Mouse (Mus musculus) E14TG2a.4 (cell line): Measurements from ENCODE around the gene Ap3d1.

ENCODE experiments used
- H3K27me3 ChIP-seq: 2 replicates; pipeline ENCODE4 v1.6.1; 2014; ENCODE audit warnings: low read length, control low read depth; ENCODE audit not compliant: insufficient read depth
- H3K36me3 ChIP-seq: 2 replicates; pipeline ENCODE4 v1.6.1; 2014; ENCODE audit warnings: low read length, control low read depth; ENCODE audit not compliant: insufficient read depth
- H3K4me1 ChIP-seq: replicated peaks from 2 replicates; pipeline ENCODE4 v1.6.1; 2014; ENCODE audit warnings: low read depth, low read length, control low read depth
- H3K4me3 ChIP-seq: replicated peaks from 2 replicates; pipeline ENCODE4 v1.5.1; 2014; ENCODE audit warnings: mild to moderate bottlenecking, low read length
- H3K9me3 ChIP-seq: 2 replicates; pipeline ENCODE4 v1.6.1; 2014; ENCODE audit warnings: low read length, control low read depth
- CTCF ChIP-seq: conservative IDR thresholded peaks from 2 replicates; pipeline ENCODE4 v1.5.1; 2014; ENCODE audit warnings: low read length
- NANOG ChIP-seq: IDR thresholded peaks from 2 replicates; pipeline ENCODE4 v1.6.1; 2014; ENCODE audit warnings: borderline replicate concordance, low read length, mixed read lengths
- POU5F1 ChIP-seq: IDR thresholded peaks from 2 replicates; pipeline ENCODE4 v1.6.1; 2014; ENCODE audit warnings: low read length, borderline replicate concordance

Gene Ap3d1

DNA sequence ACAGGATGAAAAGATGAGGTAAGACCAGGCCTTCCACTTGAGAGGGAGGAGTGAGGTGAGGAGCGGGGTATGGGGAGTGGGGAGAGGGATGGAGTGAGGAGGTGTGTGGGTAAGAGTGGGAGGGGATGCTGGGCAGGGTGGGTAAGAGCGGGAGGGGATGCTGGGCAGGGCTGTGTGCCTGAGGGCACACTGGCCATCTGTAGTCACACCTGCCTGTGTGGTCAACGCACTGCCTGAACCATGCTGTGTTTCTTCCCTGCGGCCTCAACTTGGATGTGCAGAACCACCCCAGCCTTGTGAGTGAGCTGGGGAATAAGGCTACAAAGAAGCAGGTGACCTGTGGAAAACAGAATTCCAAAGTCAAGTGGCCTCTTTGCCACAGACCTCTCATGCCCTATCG is 37.6 kb downstream of the Ap3d1 start:
- H3K36me3 ChIP-seq: peaks cover 57% of the 10 kb centered on the region
- H3K4me3 ChIP-seq: no peak overlapping the region
- TF ChIP-seq CTCF (no peak), NANOG (no peak), POU5F1 (no peak)
- peaks cover 52% of the 10 kb centered on the region for H3K4me1 ChIP-seq
- H3K27me3 ChIP-seq: no peaks in the 10 kb centered on the region
- no peaks in the 10 kb centered on the region for H3K9me3 ChIP-seq

- TF ChIP-seq POU5F1 (no peak), NANOG (no peak), CTCF (no peak)
- peak overlapping the region; percentile 89 for H3K4me3 ChIP-seq
- H3K27me3 ChIP-seq: no peaks in the 10 kb centered on the region
- H3K36me3 ChIP-seq: peaks cover 56% of the 10 kb centered on the region
- peaks cover 50% of the 10 kb centered on the region for H3K4me1 ChIP-seq
- H3K9me3 ChIP-seq: no peaks in the 10 kb centered on the region
Observed at GRCm38 (mm10) chr10:80703643-80704042, 38.4 kb downstream of the Ap3d1 start.

DNA sequence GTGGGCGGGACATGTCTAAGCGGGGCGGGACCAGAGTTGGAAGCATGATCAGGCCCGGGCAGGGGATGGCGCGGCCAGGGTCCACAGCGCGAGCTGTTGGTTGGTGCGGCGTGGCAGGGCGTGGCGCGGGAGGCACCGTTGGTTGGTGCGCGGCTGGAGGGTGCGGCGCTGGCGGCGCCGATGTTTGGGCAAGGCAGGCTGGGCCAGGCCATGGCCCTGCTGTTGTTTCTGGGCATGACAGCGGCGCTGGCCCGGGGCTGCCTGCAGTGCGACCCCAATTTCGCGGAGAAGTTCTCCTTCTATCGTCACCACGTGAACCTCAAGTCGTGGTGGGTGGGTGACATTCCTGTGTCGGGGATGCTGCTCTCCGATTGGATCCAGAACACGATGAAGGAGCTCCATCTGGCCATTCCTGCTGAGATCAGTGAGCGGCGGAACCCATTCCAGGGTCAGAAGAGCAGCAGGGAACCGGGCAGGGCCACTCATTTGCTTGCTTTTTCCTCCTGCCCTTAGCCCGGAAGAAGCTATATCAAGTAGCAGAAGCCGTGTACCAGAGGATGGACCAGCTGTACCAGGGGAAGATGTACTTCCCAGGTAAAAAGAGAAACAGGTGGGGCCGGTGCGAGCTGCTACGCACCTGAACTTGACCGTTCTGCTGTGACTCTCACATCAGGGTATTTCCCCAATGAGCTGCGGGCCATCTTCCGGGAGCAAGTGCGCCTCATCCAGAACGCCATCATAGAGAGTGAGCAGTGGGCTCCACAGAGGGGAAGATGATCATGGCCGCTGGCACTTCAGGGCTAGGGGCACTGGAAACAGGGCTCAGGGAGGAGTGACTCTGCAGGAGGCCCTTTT is 39.3 kb downstream of the Ap3d1 start:
- TF ChIP-seq CTCF (no peak), NANOG (no peak)
- H3K9me3 ChIP-seq: no peaks in the 10 kb centered on the region
- H3K4me3 ChIP-seq: peak overlapping the region; percentile 89
- H3K4me1 ChIP-seq: peaks cover 59% of the 10 kb centered on the region
- H3K36me3 ChIP-seq: peaks cover 56% of the 10 kb centered on the region
- no peaks in the 10 kb centered on the region for H3K27me3 ChIP-seq

GRCm38 (mm10) chr10:80701721-80702535 is 40.1 kb downstream of the Ap3d1 start, which contains the start of the genes Mob3a and Izumo4:
Mob3a (minus strand) TSS chr10:80701977.
Izumo4 (plus strand) TSS chr10:80702184.
- no peaks in the 10 kb centered on the region for H3K9me3 ChIP-seq
- TF ChIP-seq POU5F1: no peak
- H3K4me3 ChIP-seq: peak within 1 kb of the TSS; percentile 89
- H3K36me3 ChIP-seq: peaks cover 51% of the 10 kb centered on the region
- H3K27me3 ChIP-seq: no peaks in the 10 kb centered on the region
- H3K4me1 ChIP-seq: peaks cover 66% of the 10 kb centered on the region

GRCm38 (mm10) chr10:80700732-80701131 is 41.3 kb downstream of the Ap3d1 start:
- peaks cover 78% of the 10 kb centered on the region for H3K4me1 ChIP-seq
- H3K27me3 ChIP-seq: no peaks in the 10 kb centered on the region
- peaks cover 39% of the 10 kb centered on the region for H3K36me3 ChIP-seq
- no peaks in the 10 kb centered on the region for H3K9me3 ChIP-seq
- TF ChIP-seq CTCF (no peak), NANOG (no peak), POU5F1 (no peak)
- H3K4me3 ChIP-seq: peak overlapping the region; percentile 89

DNA sequence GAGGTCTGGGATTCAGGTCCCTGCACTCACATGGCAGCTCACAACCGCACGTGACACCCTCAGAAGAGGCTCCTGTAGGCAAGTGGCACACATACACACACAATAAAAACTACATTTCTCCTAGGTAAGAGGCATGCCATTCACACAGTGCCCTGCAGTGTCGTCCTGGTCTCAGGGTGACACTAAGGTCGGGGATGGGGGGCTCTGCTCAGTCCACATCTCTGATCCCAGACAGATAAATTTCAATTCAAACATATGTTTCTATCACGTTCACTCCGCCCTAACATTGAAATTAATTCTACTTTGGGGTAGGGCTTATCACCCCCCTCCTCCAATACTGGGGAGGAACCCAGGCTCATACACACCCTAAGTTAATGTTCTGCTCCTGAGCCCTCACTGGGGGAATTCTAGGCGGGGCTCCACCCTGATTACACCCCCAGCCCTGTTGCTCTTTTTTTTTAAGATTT is 42.0 kb downstream of the Ap3d1 start:
- Histone ChIP-seq H3K27me3 (no peaks in the 10 kb centered on the region), H3K9me3 (no peaks in the 10 kb centered on the region), H3K4me3 (peak overlapping the region; percentile 89), H3K36me3 (peaks cover 33% of the 10 kb centered on the region), H3K4me1 (peaks cover 79% of the 10 kb centered on the region)
- TF ChIP-seq POU5F1: no peak
- TF ChIP-seq NANOG: no peak
- TF ChIP-seq CTCF: no peak

- Histone ChIP-seq H3K4me1 (peaks cover 82% of the 10 kb centered on the region), H3K36me3 (peaks cover 33% of the 10 kb centered on the region), H3K27me3 (no peaks in the 10 kb centered on the region), H3K9me3 (no peaks in the 10 kb centered on the region), H3K4me3 (no peak overlapping the region)
- TF ChIP-seq NANOG: no peak
- TF ChIP-seq POU5F1: no peak
- TF ChIP-seq CTCF: no peak
Observed at GRCm38 (mm10) chr10:80698605-80699004, 43.5 kb downstream of the Ap3d1 start.

DNA sequence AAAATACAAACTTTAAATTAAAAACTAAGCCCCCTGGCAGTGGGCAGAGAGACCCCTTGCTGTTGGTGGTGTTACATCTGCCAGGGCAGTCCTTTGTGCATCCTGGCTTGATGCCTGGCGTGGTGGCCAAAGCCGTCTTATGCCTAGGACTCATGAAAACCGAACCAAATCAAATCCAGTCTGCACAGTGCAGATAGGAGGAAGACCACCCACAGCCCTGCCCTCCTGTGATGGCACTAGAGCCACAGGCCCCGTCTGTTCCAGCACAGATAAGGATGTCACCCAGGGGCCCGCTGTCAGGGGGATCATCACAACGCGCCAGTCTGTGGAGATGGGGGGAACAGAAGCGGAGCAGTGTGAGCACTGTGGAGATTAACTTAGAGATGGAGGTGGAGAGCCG is 44.3 kb downstream of the Ap3d1 start:
- TF ChIP-seq POU5F1 (no peak), NANOG (no peak), CTCF (no peak)
- Histone ChIP-seq H3K9me3 (no peaks in the 10 kb centered on the region), H3K4me3 (no peak overlapping the region), H3K4me1 (peaks cover 78% of the 10 kb centered on the region), H3K36me3 (peaks cover 41% of the 10 kb centered on the region), H3K27me3 (no peaks in the 10 kb centered on the region)
